23 mouse cellular contexts compared by ENCODE assay signal in genomic region chr1:64988176-64988575, GRCm38 (mm10). TPM values are rescaled to one million over a fixed set of nuclear protein-coding genes. Genes with fewer than 3 reads are reported as not detected.
"Had no signal": no experiment of that assay in that cellular context is flagged by ENCODE, and none has a peak within 500 bp of the region (broad histone marks: within the 10 kb centered on the region; RNA-seq: fewer than 3 reads in every experiment).

No protein-coding gene starts in this region.

- H3K4me3 ChIP-seq: megakaryocyte, embryonic 14.5 days; midbrain, embryonic 13.5 days; midbrain, embryonic 15.5 days; neural tube, embryonic 13.5 days; neural tube, embryonic 15.5 days; stomach, embryonic 15.5 days had no signal

- H3K9ac ChIP-seq: lung, embryonic 14.5 days; midbrain, embryonic 13.5 days; midbrain, embryonic 15.5 days; neural tube, embryonic 13.5 days; neural tube, embryonic 15.5 days; stomach, embryonic 15.5 days had no signal

- H3K36me3 ChIP-seq: midbrain, embryonic 13.5 days; midbrain, embryonic 15.5 days; neural tube, embryonic 13.5 days; neural tube, embryonic 15.5 days; stomach, embryonic 15.5 days had no signal

- H3K9me3 ChIP-seq: megakaryocyte, embryonic 14.5 days; midbrain, embryonic 13.5 days; midbrain, embryonic 15.5 days; neural tube, embryonic 13.5 days; neural tube, embryonic 15.5 days; stomach, embryonic 15.5 days had no signal

- H3K4me1 ChIP-seq: midbrain, embryonic 13.5 days; neural tube, embryonic 13.5 days; neural tube, embryonic 15.5 days; stomach, embryonic 15.5 days had no signal

- H3K4me2 ChIP-seq: lung, embryonic 14.5 days; midbrain, embryonic 11.5 days; midbrain, embryonic 13.5 days; midbrain, embryonic 15.5 days; neural tube, embryonic 13.5 days; neural tube, embryonic 15.5 days; stomach, embryonic 15.5 days had no signal

- ATAC-seq: midbrain, embryonic 13.5 days; midbrain, embryonic 15.5 days had no signal

- H3K27ac ChIP-seq: macrophage; midbrain, embryonic 13.5 days; midbrain, embryonic 15.5 days; neural tube, embryonic 13.5 days; neural tube, embryonic 15.5 days; stomach, embryonic 15.5 days; stomach, postnatal 0 days had no signal

- DNase-seq: lung, adult 18-20 months; lung, embryonic 14.5 days; lung, postnatal 14 days; lung, postnatal 36 days; retina, postnatal 1 day; right cerebral cortex, postnatal 14 days; thymus, adult 2 months; thymus, postnatal 25 days; thymus, postnatal 4 days had no signal

- H3K27me3 ChIP-seq: midbrain, embryonic 13.5 days; midbrain, embryonic 15.5 days; neural tube, embryonic 13.5 days; neural tube, embryonic 15.5 days; stomach, embryonic 15.5 days had no signal

RNA-seq across cellular contexts. Expression of gene Akr1cl, which starts 44.4 kb away (rescaled TPM):
- total RNA-seq: megakaryocyte progenitor cell, adult 5-6 weeks; midbrain, postnatal 0 days; monocyte, adult 5-6 weeks had no signal
- polyA plus RNA-seq: macrophage; midbrain, embryonic 15.5 days; midbrain, postnatal 0 days; neural tube, embryonic 11.5 days; neural tube, embryonic 15.5 days; stomach, postnatal 0 days; urinary bladder, adult 2 months had no signal
